Mouse (Mus musculus) forebrain, embryonic 11.5 days (tissue): Measurements from ENCODE around the gene Bcl2l13. TPM values are rescaled to one million over a fixed set of nuclear protein-coding genes. Genes with fewer than 3 reads are reported as not detected.

Source experiments
- ATAC-seq: fragments of 200-750 bp; cut with Nextera tagmentation; replicated peaks from 2 replicates; pipeline ENCODE4 v1.8.0; 2017; ENCODE audit warnings: moderate TSS enrichment; ENCODE audit not compliant: low FRiP score
- DNase-seq: peaks from one replicate; pipeline ENCODE4 v3.0.0-alpha.2; 2017; ENCODE audit warnings: low spot score
- H3K27ac ChIP-seq: fragments of 300-500 bp; sonication (generic); 2 replicates; pipeline ENCODE4 v1.5.1; 2014; ENCODE audit warnings: low read depth, low read length
- H3K27me3 ChIP-seq: fragments of 300-500 bp; sonication (generic); 2 replicates; pipeline ENCODE4 v1.6.1; 2014; ENCODE audit warnings: mild to moderate bottlenecking, low read length, mixed read lengths; ENCODE audit not compliant: control insufficient read depth, insufficient read depth
- H3K36me3 ChIP-seq: fragments of 300-500 bp; sonication (generic); 2 replicates; pipeline ENCODE4 v1.6.1; 2014; ENCODE audit warnings: mild to moderate bottlenecking, low read length, moderate library complexity, mixed read lengths; ENCODE audit not compliant: control insufficient read depth, insufficient read depth
- H3K4me1 ChIP-seq: fragments of 300-500 bp; sonication (generic); replicated peaks from 2 replicates; pipeline ENCODE4 v1.6.1; 2014; ENCODE audit warnings: low read length, mixed read lengths; ENCODE audit not compliant: control insufficient read depth, insufficient read depth
- H3K4me2 ChIP-seq: fragments of 300-500 bp; sonication (generic); 2 replicates; pipeline ENCODE4 v1.6.1; 2014; ENCODE audit warnings: low read depth, mild to moderate bottlenecking, low read length, moderate library complexity, mixed read lengths; ENCODE audit not compliant: severe bottlenecking
- H3K4me3 ChIP-seq: fragments of 300-500 bp; sonication (generic); 2 replicates; pipeline ENCODE4 v1.5.1; 2014; ENCODE audit warnings: low read depth, low read length
- H3K9ac ChIP-seq: fragments of 300-500 bp; sonication (generic); 2 replicates; pipeline ENCODE4 v1.6.1; 2014; ENCODE audit warnings: low read length
- H3K9me3 ChIP-seq: fragments of 300-500 bp; sonication (generic); 2 replicates; pipeline ENCODE4 v1.6.1; 2016; ENCODE audit warnings: low read length, mixed read lengths; ENCODE audit not compliant: control insufficient read depth
- WGBS: fragments of 180-500 bp; shearing (Covaris S2); extraction: QIAGEN DNeasy Blood & Tissue Kit; methylation state at CpG from one replicate; pipeline ENCODE4 v1.1.7; 2014; 5-methylcytosine and 5-hydroxymethylcytosine counted together
- polyA plus RNA-seq: library from polyadenylated mRNA; unstranded; fragments of >200 nt; fragmentation: Nextera tagmentation; extraction: Ambion mirVana; gene quantifications from 2 replicates; pipeline ENCODE4 v1.2.1, GENCODE M21; 2014

Gene Bcl2l13
- polyA plus RNA-seq, 1 experiment from 2014 or later, result 46.4 TPM

- Histone ChIP-seq H3K4me3 (peak overlapping the region; percentile 91), H3K9ac (peak overlapping the region; percentile 82; the same call in 1 of the 2 replicates), H3K27ac (no peak overlapping the region), H3K27me3 (no peaks in the 10 kb centered on the region), H3K36me3 (peaks cover 13% of the 10 kb centered on the region), H3K9me3 (no peaks in the 10 kb centered on the region), H3K4me2 (peak overlapping the region; percentile 72), H3K4me1 (peaks cover 4% of the 10 kb centered on the region; the same call in 1 of the 2 replicates)
- no peak for ATAC-seq
- WGBS, result 53% methylated on average over 5 of the region's 5 CpGs
- DNase-seq, result no peak
Observed at GRCm38 (mm10) chr6:120821715-120822114, 14.3 kb upstream of the Bcl2l13 start.

- H3K4me3 ChIP-seq, result peak within 1 kb of the TSS; percentile 91
- peak within 1 kb of the TSS; percentile 82 for H3K9ac ChIP-seq
Observed at GRCm38 (mm10) chr6:120822307-120822928, 13.6 kb upstream of the Bcl2l13 start, which contains the start of gene Atp6v1e1. Atp6v1e1 (minus strand) TSS chr6:120822793.

GRCm38 (mm10) chr6:120822937-120823614 is 12.9 kb upstream of the Bcl2l13 start:
- peaks cover 4% of the 10 kb centered on the region; the same call in 1 of the 2 replicates for H3K4me1 ChIP-seq
- peak; percentile 37; the same call in 1 of the 2 replicates for ATAC-seq
- H3K9ac ChIP-seq, result no peak overlapping the region
- no peaks in the 10 kb centered on the region for H3K27me3 ChIP-seq
- no peak for DNase-seq
- 74% methylated on average over 10 of the region's 10 CpGs for WGBS
- peak overlapping the region; percentile 72; the same call in 1 of the 2 replicates for H3K4me2 ChIP-seq
- H3K36me3 ChIP-seq, result peaks cover 4% of the 10 kb centered on the region; the same call in 1 of the 2 replicates
- H3K9me3 ChIP-seq, result no peaks in the 10 kb centered on the region
- H3K27ac ChIP-seq, result no peak overlapping the region
- no peak overlapping the region for H3K4me3 ChIP-seq

More at GRCm38 (mm10) chr6:120822307-120822928, 13.6 kb upstream of the Bcl2l13 start, which contains the start of gene Atp6v1e1:
- DNase-seq (peak; percentile 93), ATAC-seq (peak; percentile 95)
- under 1% methylated on average over 41 of the region's 41 CpGs for WGBS
- Histone ChIP-seq H3K36me3 (peaks cover 10% of the 10 kb centered on the region), H3K9me3 (no peaks in the 10 kb centered on the region), H3K4me2 (peak within 1 kb of the TSS; percentile 72), H3K27ac (peak within 1 kb of the TSS; percentile 70), H3K4me1 (peaks cover 4% of the 10 kb centered on the region; the same call in 1 of the 2 replicates), H3K27me3 (no peaks in the 10 kb centered on the region)

GRCm38 (mm10) chr6:120830056-120830455 is 6.0 kb upstream of the Bcl2l13 start:
- DNase-seq (no peak), ATAC-seq (no peak)
- no peaks in the 10 kb centered on the region for H3K36me3 ChIP-seq
- no peaks in the 10 kb centered on the region for H3K9me3 ChIP-seq
- H3K9ac ChIP-seq, result no peak overlapping the region
- no peak overlapping the region for H3K27ac ChIP-seq
- no peaks in the 10 kb centered on the region for H3K4me1 ChIP-seq
- 75% methylated on average over 1 of the region's 1 CpGs for WGBS
- H3K4me2 ChIP-seq, result no peak overlapping the region
- no peaks in the 10 kb centered on the region for H3K27me3 ChIP-seq
- H3K4me3 ChIP-seq, result no peak overlapping the region

- no peak overlapping the region for H3K4me2 ChIP-seq
- no peaks in the 10 kb centered on the region for H3K36me3 ChIP-seq
- no peaks in the 10 kb centered on the region for H3K9me3 ChIP-seq
- no peaks in the 10 kb centered on the region for H3K27me3 ChIP-seq
- 64% methylated on average over 4 of the region's 4 CpGs for WGBS
- no peak overlapping the region for H3K4me3 ChIP-seq
- peak overlapping the region; percentile 31; the same call in 1 of the 2 replicates for H3K27ac ChIP-seq
- H3K9ac ChIP-seq, result no peak overlapping the region
- DNase-seq (no peak), ATAC-seq (no peak)
- H3K4me1 ChIP-seq, result no peaks in the 10 kb centered on the region
Observed at GRCm38 (mm10) chr6:120830866-120831608, 5.0 kb upstream of the Bcl2l13 start.

GRCm38 (mm10) chr6:120832097-120832496 is 3.9 kb upstream of the Bcl2l13 start:
- DNase-seq (no peak), ATAC-seq (no peak)
- 74% methylated on average over 4 of the region's 4 CpGs for WGBS
- Histone ChIP-seq H3K27ac (no peak overlapping the region), H3K4me3 (no peak overlapping the region), H3K36me3 (no peaks in the 10 kb centered on the region), H3K9ac (no peak overlapping the region), H3K9me3 (no peaks in the 10 kb centered on the region), H3K4me1 (peaks cover 2% of the 10 kb centered on the region; the same call in 1 of the 2 replicates), H3K4me2 (no peak overlapping the region), H3K27me3 (no peaks in the 10 kb centered on the region)

GRCm38 (mm10) chr6:120834766-120835321 is 1.2 kb upstream of the Bcl2l13 start:
- H3K4me3 ChIP-seq, result no peak overlapping the region
- DNase-seq, result no peak
- H3K4me2 ChIP-seq, result no peak overlapping the region
- WGBS, result 89% methylated on average over 4 of the region's 4 CpGs
- no peaks in the 10 kb centered on the region; the same call in 1 of the 2 replicates for H3K36me3 ChIP-seq
- no peak overlapping the region for H3K9ac ChIP-seq
- no peaks in the 10 kb centered on the region for H3K9me3 ChIP-seq
- H3K27ac ChIP-seq, result no peak overlapping the region
- H3K4me1 ChIP-seq, result peaks cover 4% of the 10 kb centered on the region; the same call in 1 of the 2 replicates
- ATAC-seq, result no peak
- H3K27me3 ChIP-seq, result no peaks in the 10 kb centered on the region
